Mouse (Mus musculus) ovary, postnatal 10 days (tissue): ENCODE measurements around the gene Selenoh.

Source experiments
- DNase-seq: peaks from one replicate; pipeline ENCODE4 v3.0.0; 2022; ENCODE audit warnings: low spot score

The Selenoh gene

GRCm38 (mm10) chr2:84632001-84632400 lies 38.6 kb downstream of the Selenoh start:
- DNase-seq: no peak

DNA sequence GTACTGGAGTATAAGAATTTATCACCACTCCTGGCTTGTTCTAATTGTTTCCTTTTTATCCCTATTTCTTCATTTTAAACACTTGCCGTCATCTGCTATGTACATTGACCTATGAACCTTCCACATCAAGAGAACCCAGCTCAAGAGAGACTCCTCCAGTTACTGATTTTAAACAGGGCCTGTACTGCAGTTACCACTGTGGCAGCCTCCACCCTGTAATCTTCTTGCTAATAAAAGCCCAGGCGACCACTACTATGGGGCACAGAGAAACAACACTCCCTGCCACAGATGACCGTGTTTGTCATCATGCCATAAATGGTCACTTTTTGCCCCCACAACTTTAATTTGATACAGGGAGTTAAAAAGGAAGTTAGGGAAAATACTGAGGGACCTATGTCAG lies 43.5 kb downstream of the Selenoh start:
- DNase-seq: no peak

DNA sequence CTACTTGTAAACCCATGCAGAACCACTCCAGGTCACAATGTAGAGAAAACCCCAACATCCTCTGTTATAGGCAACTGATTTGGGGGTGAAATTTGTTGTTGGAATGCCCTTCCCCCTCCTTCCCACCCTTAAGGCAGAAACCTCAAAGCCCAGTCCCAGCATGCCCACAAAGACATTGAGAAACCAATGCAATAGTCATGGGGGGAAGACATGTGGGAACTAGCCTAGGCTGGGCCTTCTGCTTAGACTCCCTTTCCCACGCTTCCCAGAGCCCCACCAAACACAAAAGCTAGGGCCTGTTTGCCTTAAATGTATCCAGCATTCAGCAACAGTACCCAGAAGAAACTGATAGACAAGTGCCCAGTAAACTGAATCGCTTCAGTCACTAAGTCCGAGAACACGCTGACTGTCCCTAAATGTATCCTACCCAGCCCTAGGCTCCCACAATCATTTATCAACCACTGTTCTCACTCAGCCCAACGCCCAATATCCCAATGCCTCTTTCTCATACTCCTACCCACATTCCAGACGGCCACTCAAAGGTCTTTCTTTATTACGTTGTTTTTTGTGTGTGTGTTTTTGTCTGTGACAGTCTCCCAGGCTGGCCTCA lies 44.1 kb downstream of the Selenoh start:
- DNase-seq: no peak

GRCm38 (mm10) chr2:84624201-84624600 lies 46.4 kb downstream of the Selenoh start:
- DNase-seq: no peak

- DNase-seq: no peak
Observed at GRCm38 (mm10) chr2:84623428-84624119, 47.0 kb downstream of the Selenoh start.

DNA sequence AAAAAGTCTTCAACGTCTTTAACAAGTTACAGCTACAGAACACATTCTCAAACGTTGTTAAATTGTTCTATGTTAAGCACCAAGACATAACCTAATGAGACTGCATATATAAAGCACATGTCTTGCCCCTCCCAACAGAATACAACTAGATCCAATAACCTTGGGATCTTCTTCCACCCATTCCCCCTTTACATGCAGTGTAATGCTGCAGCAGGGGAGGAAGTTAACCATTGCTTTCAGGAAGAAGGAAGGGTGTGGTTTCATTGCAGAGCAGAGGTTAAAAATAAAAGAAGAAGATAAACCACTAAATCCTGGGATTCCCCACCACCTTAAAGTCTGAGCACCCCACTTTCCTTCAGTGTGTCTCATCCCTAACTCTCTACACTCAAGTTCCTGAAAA lies 47.9 kb downstream of the Selenoh start:
- DNase-seq: no peak

DNA sequence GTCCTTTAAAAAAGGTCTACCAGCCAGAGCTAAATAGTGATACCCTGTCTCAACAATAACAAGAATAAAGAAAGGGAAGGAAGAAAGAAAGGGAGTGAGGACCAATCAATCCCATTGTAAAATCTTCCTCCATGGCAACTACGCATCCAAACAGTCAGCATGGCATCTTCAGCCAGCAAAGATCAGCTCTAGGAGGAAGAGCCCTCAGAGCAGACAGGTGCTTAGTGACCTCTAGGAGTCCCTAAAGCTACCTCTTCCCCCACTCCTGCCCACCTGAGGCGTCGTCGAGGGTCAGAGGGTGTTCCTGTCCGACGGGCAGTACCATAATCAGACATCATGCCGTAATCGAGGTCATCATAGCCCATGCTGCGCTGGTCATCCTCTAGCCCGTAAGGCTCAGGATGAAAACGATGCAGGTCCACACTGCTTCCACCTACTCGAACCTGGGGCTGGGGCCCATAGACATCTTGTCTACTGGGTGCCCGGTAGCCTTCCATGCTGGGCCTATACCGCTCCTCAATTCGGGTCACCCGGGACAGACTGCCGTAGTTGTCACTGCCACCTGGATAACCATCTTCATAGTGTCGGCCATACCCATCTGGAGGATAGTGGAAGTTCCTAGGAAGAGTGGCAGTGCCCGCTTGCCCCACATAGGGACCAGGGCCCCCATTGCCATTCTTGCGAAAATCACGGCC lies 50.8 kb downstream of the Selenoh start:
- DNase-seq: no peak
